Mouse (Mus musculus): ENCODE data around the gene Ccdc14.
"Not testable (repeated sequence)": the region's sequence is repeated elsewhere in the genome, so short reads cannot be mapped to it uniquely, and the experiment has no call there.

Ccdc14 gene

DNA sequence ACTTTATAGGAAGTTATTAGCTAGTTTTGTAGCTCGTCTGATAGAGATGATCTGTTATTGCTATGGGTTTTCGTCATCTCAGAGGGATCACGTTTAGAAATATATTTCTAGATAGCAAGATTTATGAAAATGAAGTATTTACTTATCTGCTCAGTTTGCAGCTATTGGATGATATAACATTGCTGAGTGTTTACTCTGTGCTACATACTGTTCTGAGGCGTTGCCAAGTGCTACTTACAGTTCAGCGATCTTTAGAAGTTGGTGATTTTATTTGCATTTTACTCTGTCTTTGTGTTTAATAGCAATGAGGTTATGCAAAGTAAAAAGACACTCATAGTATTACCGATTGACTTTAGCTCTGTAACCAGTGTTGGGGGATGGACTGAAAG is 10.4 kb downstream of the Ccdc14 start:
- in situ Hi-C loops (cut with MboI; ENCODE audit: unreplicated experiment in 2 of 2) = loop anchor here (5.0 to 10.0 kb wide), 2 partner anchors 34 to 576 kb away; no protein-coding TSS in a partner anchor

DNA sequence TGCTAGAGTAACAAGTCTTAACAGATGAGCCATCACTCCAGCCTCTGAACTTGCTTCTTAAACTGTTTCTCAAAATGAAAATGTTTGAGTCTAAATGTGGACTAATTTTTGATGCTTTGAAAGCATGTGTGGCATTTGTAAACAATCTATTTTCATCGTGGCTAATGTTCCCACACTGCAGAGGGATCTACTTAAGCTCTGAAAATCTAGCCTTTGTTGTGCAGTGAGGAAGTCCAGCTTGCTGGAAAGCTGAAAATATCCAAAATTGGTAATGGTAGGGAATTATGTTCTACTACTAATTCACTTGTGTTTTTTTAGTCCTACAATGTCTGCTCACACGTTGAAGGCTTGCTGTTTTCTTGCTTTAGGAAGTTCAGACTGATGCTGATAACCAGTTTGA is 15.6 kb downstream of the Ccdc14 start:
- in situ Hi-C loops (cut with MboI; ENCODE audit: unreplicated experiment in 2 of 2) = loop anchor here in 1 of 2 experiments (10.0 kb wide), 1 partner anchor 581 kb away; no protein-coding TSS in a partner anchor

DNA sequence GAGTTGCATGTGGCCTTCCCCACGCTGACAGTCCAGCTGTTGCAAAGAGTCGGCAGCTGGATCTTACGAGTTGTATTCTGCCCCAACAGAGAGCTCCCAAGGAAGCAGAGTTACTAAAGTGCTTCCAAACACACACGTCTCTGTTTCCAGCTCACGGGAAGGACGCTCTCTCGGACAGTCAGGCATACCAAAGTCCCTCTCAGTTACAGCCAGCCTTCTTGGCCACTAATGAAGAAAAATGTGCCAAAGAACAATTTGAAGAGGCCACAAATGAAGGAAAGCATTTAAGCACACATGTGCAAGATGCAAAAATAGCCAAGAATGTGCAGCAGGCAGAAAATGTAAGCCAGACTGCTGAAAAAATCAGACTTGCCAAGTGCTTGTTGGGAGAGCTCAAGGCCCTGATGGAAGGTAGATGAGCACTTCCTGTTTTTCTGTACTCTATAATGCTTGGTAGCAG is 16.1 kb downstream of the Ccdc14 start:
- in situ Hi-C loops (cut with MboI; ENCODE audit: unreplicated experiment in 2 of 2) = loop anchor here in 1 of 2 experiments (10.0 kb wide), 1 partner anchor 582 kb away; no protein-coding TSS in a partner anchor

DNA sequence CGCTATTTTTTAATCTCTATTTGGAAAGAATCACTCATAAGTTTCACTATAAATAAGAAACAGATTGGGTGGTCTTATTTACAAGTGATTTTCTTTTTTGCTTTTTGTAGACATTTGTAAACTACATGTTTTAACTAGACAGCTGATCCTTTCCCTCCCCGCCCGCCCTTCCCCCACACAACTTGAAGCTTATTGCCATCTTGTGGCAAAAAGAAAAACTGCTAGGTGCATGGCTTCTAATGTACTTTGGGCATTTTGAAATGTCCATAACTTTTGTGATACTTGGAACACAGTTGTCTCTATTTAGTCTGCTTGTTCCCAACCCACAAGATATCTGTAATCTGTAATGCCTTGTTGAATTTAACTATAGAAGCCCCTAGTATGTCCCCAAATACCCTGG is 21.1 kb downstream of the Ccdc14 start:
- in situ Hi-C loops (cut with MboI; ENCODE audit: unreplicated experiment in 2 of 2) = loop anchor here in 1 of 2 experiments (10.0 kb wide), 1 partner anchor 887 kb away; the partner anchor contains the start of gene Itgb5

DNA sequence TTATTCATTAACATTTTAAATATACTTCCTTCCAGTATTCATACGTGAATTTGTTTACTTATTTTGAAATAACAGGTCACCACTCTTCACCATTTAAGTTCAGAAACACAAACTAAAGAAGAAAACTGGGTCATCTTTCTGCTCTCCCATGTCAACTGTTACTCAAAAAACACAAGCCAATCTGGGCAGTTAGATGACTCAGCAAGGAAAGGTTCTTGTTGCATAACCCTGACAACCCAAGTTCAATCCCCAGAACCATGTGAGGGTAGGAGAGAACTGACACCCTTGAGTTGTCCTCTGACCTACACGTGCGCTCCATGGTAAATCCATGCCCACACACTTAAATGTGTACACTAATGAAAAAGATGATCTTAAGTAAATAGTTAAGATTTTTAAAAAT is 34.7 kb downstream of the Ccdc14 start:
- in situ Hi-C loops (cut with MboI; ENCODE audit: unreplicated experiment in 2 of 2) = no loop called here

DNA sequence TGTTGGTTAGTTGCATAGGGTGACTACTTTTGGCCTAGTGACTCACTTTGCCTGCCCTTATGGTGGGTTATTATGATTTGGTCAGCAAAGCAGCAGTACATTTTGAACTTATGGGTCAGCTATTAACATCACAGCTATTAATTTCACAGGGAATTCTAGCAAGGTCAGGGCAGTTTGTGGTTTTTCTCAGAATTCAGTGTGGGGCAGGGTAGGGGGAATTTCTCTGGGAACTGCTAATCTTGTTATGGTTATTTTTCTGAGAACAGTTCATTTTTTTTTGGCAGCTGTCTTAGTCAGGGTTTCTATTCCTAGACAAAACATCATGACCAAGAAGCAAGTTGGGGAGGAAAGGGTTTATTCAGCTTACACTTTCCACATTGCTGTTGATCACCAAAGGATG is 38.2 kb downstream of the Ccdc14 start:
- in situ Hi-C loops (cut with MboI; ENCODE audit: unreplicated experiment in 2 of 2) = not testable (repeated sequence)

DNA sequence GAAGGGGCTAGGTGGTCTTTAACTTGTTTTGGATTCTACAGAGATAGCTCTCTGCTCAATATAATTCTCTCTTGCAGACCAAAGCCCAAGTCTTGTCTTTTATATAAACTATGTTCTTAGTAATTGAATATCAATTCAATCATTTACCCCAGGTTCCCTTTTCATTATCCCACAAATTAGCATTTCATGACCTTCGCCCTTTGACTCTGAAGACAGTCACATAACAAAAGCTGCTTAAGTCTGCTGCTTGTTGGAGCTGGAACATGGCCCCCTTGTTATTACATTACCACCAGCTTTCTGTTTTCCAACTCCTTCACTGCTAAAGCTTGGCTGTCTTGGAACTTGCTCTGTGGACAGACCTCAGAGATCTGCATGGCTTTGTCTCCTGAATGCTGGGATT is 39.0 kb downstream of the Ccdc14 start:
- in situ Hi-C loops (cut with MboI; ENCODE audit: unreplicated experiment in 2 of 2) = no loop called here

GRCm38 (mm10) chr16:34738656-34739233 is 48.3 kb downstream of the Ccdc14 start:
- in situ Hi-C loops (cut with MboI; ENCODE audit: unreplicated experiment in 2 of 2) = no loop called here

GRCm38 (mm10) chr16:34742930-34743329 is 52.5 kb downstream of the Ccdc14 start:
- in situ Hi-C loops (cut with MboI; ENCODE audit: unreplicated experiment in 2 of 2) = no loop called here

GRCm38 (mm10) chr16:34745065-34745585 is 54.7 kb downstream of the Ccdc14 start, which contains the start of gene Mylk:
Mylk (plus strand) TSS chr16:34745210.
- in situ Hi-C loops (cut with MboI; ENCODE audit: unreplicated experiment in 2 of 2) = no loop called here

DNA sequence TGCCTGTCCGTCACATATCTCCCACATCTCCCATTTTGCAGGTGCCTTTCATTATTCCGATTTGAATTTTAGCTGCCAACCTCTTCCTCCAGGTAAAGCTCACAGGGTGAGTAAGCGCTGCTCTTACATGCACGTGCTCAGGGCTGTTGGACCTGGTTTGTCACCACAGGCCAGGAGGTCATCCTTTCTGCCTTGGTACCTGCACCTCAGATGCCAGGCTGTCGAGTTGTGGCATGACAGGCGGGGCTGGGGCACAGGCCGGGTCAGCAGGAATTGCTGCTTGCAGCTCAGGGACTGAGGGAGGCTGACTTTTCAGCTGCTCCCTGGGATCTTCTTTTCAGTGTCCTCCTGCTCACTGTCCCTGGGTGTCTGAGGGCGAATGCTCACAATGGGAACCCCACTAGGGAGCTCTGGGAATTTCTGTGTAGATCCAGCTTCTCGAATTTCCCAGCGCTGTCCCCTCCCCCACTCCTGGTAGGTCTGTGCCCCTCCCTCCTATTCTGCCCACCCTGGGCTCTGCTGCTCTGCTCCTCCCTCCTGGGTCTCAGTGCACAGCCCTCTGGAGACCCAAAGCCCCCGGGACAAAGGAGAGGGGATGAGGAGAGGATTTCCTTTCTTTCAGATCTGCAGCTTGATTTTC is 57.8 kb downstream of the Ccdc14 start:
- in situ Hi-C loops (cut with MboI; ENCODE audit: unreplicated experiment in 2 of 2) = no loop called here

GRCm38 (mm10) chr16:34749536-34749935 is 59.1 kb downstream of the Ccdc14 start:
- in situ Hi-C loops (cut with MboI; ENCODE audit: unreplicated experiment in 2 of 2) = no loop called here

DNA sequence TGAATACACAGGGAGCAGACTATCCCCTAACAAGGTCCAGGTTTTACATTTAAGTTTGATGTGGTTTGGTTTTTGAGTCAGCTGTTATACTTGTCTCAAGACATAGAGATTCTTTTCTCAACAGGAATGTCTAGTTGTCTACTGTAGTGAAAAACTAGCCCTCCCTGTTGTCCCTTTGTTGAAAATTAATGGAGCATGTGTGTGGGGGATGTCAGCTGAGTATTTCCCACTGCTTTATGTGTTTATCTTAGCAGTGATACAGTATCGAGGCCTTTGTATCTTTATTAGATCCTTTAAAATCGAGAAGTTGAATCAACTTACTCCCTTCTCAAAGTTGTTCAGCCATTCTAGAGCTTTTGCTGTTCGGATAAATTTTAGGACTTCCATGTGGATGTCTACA is 61.6 kb downstream of the Ccdc14 start:
- in situ Hi-C loops (cut with MboI; ENCODE audit: unreplicated experiment in 2 of 2) = no loop called here

GRCm38 (mm10) chr16:34752977-34753376 is 62.6 kb downstream of the Ccdc14 start:
- in situ Hi-C loops (cut with MboI; ENCODE audit: unreplicated experiment in 2 of 2) = no loop called here

DNA sequence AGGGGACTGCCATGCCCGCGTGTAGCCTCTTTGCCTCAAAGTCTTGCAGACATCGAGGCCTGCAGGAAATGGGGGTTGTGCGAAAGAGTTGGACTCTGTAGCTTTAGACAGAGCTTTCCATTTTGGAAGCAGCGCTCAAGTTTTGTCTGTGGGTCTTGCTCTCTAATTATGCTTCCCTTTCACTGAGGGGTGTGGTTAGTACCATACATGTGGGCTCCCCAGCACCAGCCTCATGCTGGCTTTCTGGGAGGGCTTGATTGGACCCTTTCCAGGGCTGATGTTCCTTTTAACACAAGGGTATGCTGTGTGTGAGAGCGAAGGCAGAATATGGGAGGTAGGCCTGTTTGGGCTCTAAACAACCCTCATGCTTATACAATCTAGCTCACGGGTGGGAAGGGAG is 66.6 kb downstream of the Ccdc14 start:
- in situ Hi-C loops (cut with MboI; ENCODE audit: unreplicated experiment in 2 of 2) = no loop called here

- in situ Hi-C loops (cut with MboI; ENCODE audit: unreplicated experiment in 2 of 2) = no loop called here
Measured at GRCm38 (mm10) chr16:34758205-34758604, 67.8 kb downstream of the Ccdc14 start.

DNA sequence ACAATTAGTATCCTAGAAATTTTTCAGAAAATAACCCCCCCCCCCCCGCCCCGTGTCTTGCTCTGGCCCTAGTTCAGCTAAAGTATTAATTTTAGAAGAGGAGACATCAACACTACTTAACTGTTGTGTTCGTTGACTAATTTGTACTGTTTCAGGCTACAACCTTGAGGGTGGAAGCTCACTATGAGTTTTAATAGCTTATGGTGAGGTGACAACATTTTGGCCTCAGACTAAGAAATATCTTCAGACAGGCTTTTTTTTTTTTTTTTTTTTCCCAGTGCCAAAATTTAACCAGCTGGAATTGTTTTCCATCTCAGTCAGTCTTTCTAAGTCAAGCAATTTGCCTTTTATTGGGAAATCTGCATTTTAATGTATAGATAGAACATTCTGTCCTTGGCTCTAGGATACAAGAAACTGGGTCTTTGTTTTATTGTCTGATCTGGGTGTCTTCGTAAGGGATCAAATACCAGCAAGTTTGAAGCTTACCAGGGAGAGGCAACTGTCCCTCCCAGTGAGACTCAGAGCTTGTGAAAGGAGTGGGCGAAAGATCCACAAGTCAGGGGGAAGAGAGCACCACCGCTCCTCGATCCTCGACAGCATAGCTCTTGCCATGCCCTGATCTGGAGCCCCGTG is 73.7 kb downstream of the Ccdc14 start:
- in situ Hi-C loops (cut with MboI; ENCODE audit: unreplicated experiment in 2 of 2) = no loop called here

GRCm38 (mm10) chr16:34765666-34766065 is 75.2 kb downstream of the Ccdc14 start:
- in situ Hi-C loops (cut with MboI; ENCODE audit: unreplicated experiment in 2 of 2) = no loop called here

DNA sequence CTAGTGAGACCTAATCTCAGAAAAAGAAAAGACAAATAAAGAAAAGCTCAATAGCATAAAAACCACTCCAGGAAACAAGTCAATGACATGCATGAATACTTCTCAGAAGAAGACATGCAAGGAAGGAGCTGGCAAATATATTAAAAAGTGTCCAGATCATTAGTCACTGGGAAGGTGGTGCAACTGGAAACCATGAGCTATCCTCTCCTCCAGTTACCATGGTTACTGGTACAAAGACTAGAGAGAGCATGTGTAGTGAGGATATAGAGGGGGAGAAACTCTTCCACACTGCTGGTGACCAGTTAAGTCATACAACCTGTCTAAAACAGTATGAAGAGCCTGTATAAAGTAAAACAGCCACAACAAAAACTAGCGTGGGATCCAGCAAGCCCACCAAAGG is 75.8 kb downstream of the Ccdc14 start:
- in situ Hi-C loops (cut with MboI; ENCODE audit: unreplicated experiment in 2 of 2) = no loop called here

DNA sequence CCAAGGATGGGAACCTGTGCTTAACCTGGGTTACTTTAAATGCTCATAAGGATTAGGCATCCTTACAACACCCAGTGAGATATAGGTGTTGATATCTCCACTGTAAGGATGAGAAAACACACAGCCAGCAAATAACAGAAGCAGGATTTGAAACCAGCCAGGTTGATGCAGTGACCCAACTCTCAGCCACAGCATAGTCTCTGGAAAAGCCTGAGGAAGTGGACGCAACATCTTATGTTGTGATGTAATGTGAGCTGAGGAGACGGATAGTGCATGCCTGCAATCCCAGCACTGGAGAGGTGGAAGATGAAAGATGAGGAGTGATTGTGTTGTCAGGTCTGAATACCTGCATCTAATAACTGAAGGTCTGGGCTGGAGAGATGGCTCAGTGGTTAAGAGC is 77.0 kb downstream of the Ccdc14 start:
- in situ Hi-C loops (cut with MboI; ENCODE audit: unreplicated experiment in 2 of 2) = no loop called here

- in situ Hi-C loops (cut with MboI; ENCODE audit: unreplicated experiment in 2 of 2) = no loop called here
Measured at GRCm38 (mm10) chr16:34768436-34768835, 78.0 kb downstream of the Ccdc14 start.

Measured in v-Abl transformed pro-B cells (cell line).